8 mouse cellular contexts compared by ENCODE assay signal in the genomic region with DNA sequence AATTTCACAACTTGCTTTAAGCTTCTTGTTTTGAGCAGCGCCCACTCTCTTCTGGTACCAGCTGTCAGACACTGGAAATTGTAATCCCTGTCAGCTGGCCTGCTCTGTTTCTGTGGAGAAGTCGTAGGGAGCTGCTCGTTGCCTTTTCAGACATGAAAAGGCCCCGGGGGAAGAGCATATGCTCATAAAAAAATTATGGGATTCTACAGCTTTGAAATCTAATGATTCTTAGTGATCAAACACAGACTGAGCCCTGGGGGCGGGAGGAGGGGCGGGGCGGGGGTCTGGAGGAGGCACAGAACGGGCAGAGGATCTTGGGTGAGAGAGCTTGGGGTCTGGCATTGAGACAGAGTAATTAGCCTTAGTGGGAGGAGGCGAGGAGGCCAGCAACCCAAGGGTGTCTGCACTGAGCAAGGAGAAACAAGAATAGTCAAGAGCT.
A peak's percentile ranks its signal among the peaks of the same experiment; 100 is the strongest.
DNase-seq lines count a peak whose midpoint lies in the region; ATAC-seq and TF ChIP-seq lines count a peak whose summit lies in the region.

No protein-coding gene starts in this region.

- H3K9me3 ChIP-seq in kidney, embryonic 16.5 days (ENCODE audit: low read length): peaks cover 6% of the 10 kb centered on the region; the same call in 1 of the 2 replicates
- H3K9me3 ChIP-seq in embryonic facial prominence, embryonic 14.5 days (ENCODE audit: control insufficient read depth, low read length): no peaks in the 10 kb centered on the region
- no peaks in the 10 kb centered on the region for H3K9me3 ChIP-seq in hindbrain, embryonic 15.5 days
- no peaks in the 10 kb centered on the region; the same call in 1 of the 2 replicates for H3K9me3 ChIP-seq in limb, embryonic 14.5 days (ENCODE audit: control insufficient read depth, low read length)

- H3K4me2 ChIP-seq in kidney, embryonic 16.5 days (replicated peaks; ENCODE audit: low read depth, low read length): peak overlapping the region; percentile 75
- H3K4me2 ChIP-seq in embryonic facial prominence, embryonic 14.5 days (ENCODE audit: low read depth, low read length): peak overlapping the region; percentile 73
- H3K4me2 ChIP-seq in hindbrain, embryonic 15.5 days: peak overlapping the region; percentile 84
- H3K4me2 ChIP-seq in limb, embryonic 14.5 days (replicated peaks; ENCODE audit: low read depth, low read length, severe bottlenecking): peak overlapping the region; percentile 86

- peak overlapping the region; percentile 46; the same call in 1 of the 2 replicates for H3K27ac ChIP-seq in kidney, embryonic 16.5 days (ENCODE audit: low read length)
- peak overlapping the region; percentile 55 for H3K27ac ChIP-seq in embryonic facial prominence, embryonic 14.5 days (replicated peaks; ENCODE audit: low read depth, low read length)
- peak overlapping the region; percentile 85 for H3K27ac ChIP-seq in hindbrain, embryonic 15.5 days (replicated peaks)
- H3K27ac ChIP-seq in limb, embryonic 14.5 days (replicated peaks; ENCODE audit: low read depth, low read length): peak overlapping the region; percentile 43; the same call in 1 of the 2 replicates

- no peaks in the 10 kb centered on the region for H3K4me1 ChIP-seq in kidney, embryonic 16.5 days (ENCODE audit: insufficient read depth, low read length)
- H3K4me1 ChIP-seq in embryonic facial prominence, embryonic 14.5 days (ENCODE audit: control insufficient read depth, insufficient read depth, low read length): no peaks in the 10 kb centered on the region
- H3K4me1 ChIP-seq in hindbrain, embryonic 15.5 days (replicated peaks): peaks cover 6% of the 10 kb centered on the region; the same call in 1 of the 2 replicates
- H3K4me1 ChIP-seq in limb, embryonic 14.5 days (ENCODE audit: control insufficient read depth, insufficient read depth, low read length): 0 out of 2 replicates have a peak, but pooled peaks cover 2% of the 10 kb centered on the region

- peak overlapping the region; percentile 49 for H3K4me3 ChIP-seq in kidney, embryonic 16.5 days (ENCODE audit: low read length)
- peak overlapping the region; percentile 16; the same call in 1 of the 2 replicates for H3K4me3 ChIP-seq in embryonic facial prominence, embryonic 14.5 days (ENCODE audit: low read depth, low read length)
- H3K4me3 ChIP-seq in hindbrain, embryonic 15.5 days: peak overlapping the region; percentile 44
- H3K4me3 ChIP-seq in limb, embryonic 14.5 days (replicated peaks; ENCODE audit: low read length): peak overlapping the region; percentile 18; the same call in 1 of the 2 replicates

- WGBS in kidney, embryonic 16.5 days: 13% methylated on average over 9 of the region's 9 CpGs
- 8% methylated on average over 9 of the region's 9 CpGs for WGBS in embryonic facial prominence, embryonic 14.5 days
- WGBS in hindbrain, embryonic 15.5 days: 11% methylated on average over 9 of the region's 9 CpGs
- WGBS in limb, embryonic 14.5 days: 6% methylated on average over 9 of the region's 9 CpGs

- peak; percentile 40; the same call in 1 of the 2 replicates for ATAC-seq in kidney, embryonic 16.5 days (ENCODE audit: low FRiP score, low TSS enrichment)
- ATAC-seq in embryonic facial prominence, embryonic 14.5 days (ENCODE audit: low read depth): peak; percentile 44
- peak; percentile 46 for ATAC-seq in hindbrain, embryonic 15.5 days (ENCODE audit: low FRiP score, low read depth)
- peak; percentile 59 for ATAC-seq in limb, embryonic 14.5 days (ENCODE audit: low FRiP score, low read depth)

- no peak for DNase-seq in kidney, adult 18-20 months
- DNase-seq in embryonic facial prominence, embryonic 14.5 days (ENCODE audit: low spot score): peak; percentile 68
- peak; percentile 47 for DNase-seq in limb, embryonic 14.5 days (ENCODE audit: low spot score)
- peak; percentile 50 to 71 for DNase-seq in right cerebral cortex, adult 2 months (ENCODE audit: low spot score in 2 of 2)
- no peak for DNase-seq in urinary bladder, postnatal 10 days (ENCODE audit: low spot score)
- DNase-seq in kidney, adult 8-10 months: no peak

- no peaks in the 10 kb centered on the region for H3K36me3 ChIP-seq in kidney, embryonic 16.5 days (ENCODE audit: insufficient read depth, low read length)
- H3K36me3 ChIP-seq in embryonic facial prominence, embryonic 14.5 days (ENCODE audit: control insufficient read depth, insufficient read depth, low read length): 0 out of 2 replicates have a peak, but pooled peaks cover 1% of the 10 kb centered on the region
- H3K36me3 ChIP-seq in hindbrain, embryonic 15.5 days: no peaks in the 10 kb centered on the region
- H3K36me3 ChIP-seq in limb, embryonic 14.5 days (ENCODE audit: control insufficient read depth, insufficient read depth, low read length): no peaks in the 10 kb centered on the region; the same call in 1 of the 2 replicates

- H3K27me3 ChIP-seq in kidney, embryonic 16.5 days (ENCODE audit: insufficient read depth, low read length): peaks cover 75% of the 10 kb centered on the region
- H3K27me3 ChIP-seq in embryonic facial prominence, embryonic 14.5 days (replicated peaks; ENCODE audit: control insufficient read depth, insufficient read depth, low read length): peaks cover 69% of the 10 kb centered on the region
- peaks cover 63% of the 10 kb centered on the region for H3K27me3 ChIP-seq in hindbrain, embryonic 15.5 days
- peaks cover 34% of the 10 kb centered on the region; the same call in 1 of the 2 replicates for H3K27me3 ChIP-seq in limb, embryonic 14.5 days (ENCODE audit: control insufficient read depth, insufficient read depth, low read length)

- H3K9ac ChIP-seq in kidney, embryonic 16.5 days (replicated peaks; ENCODE audit: low read length): peak overlapping the region; percentile 44; the same call in 1 of the 2 replicates
- peak overlapping the region; percentile 19; the same call in 1 of the 2 replicates for H3K9ac ChIP-seq in embryonic facial prominence, embryonic 14.5 days (ENCODE audit: low read depth, low read length)
- 0 out of 2 replicates have a peak overlapping the region, but pooled peaks have one; percentile 36 for H3K9ac ChIP-seq in hindbrain, embryonic 15.5 days
- H3K9ac ChIP-seq in limb, embryonic 14.5 days (ENCODE audit: low read depth, low read length, severe bottlenecking): no peak overlapping the region

- TF ChIP-seq POLR2A in limb, embryonic 14.5 days (IDR thresholded peaks at IDR 0.05; ENCODE audit: borderline replicate concordance, extremely low read depth, insufficient read depth, insufficient read length): no peak

Comparison
In these comparisons a context has a peak if more than half of its experiments do, and no peak if none do; other contexts are left out.
1. DNase-seq: peak in embryonic facial prominence, embryonic 14.5 days (single experiment), limb, embryonic 14.5 days (single experiment) and right cerebral cortex, adult 2 months (2 of 2); none in kidney, adult 18-20 months (single experiment), urinary bladder, postnatal 10 days (single experiment) and kidney, adult 8-10 months (0 of 2).
2. Peak in every context shown above with its lines, with median percentiles within 50 percentile points of each other: ATAC-seq, H3K27ac ChIP-seq, H3K4me2 ChIP-seq and H3K4me3 ChIP-seq.